Mouse (Mus musculus) heart, embryonic 14.5 days (tissue): ENCODE measurements around the gene Aph1a. TPM values are rescaled to one million over a fixed set of nuclear protein-coding genes. Genes with fewer than 3 reads are reported as not detected.

Experiments
- ATAC-seq: fragments of 200-750 bp; cut with Nextera tagmentation; 2 replicates; pipeline ENCODE4 v1.8.0; 2017; ENCODE audit warnings: low read depth, moderate TSS enrichment; ENCODE audit not compliant: insufficient number of reproducible peaks, insufficient read depth, low FRiP score
- H3K27ac ChIP-seq, 2 experiments: fragments of 200-500 bp in 1 of 2; fragments of 300-500 bp in 1 of 2; sonication (generic) in 1 of 2; replicated peaks in 1 of 2; 2 replicates each; pipeline ENCODE4 v1.5.1; 2012 to 2014; ENCODE audit warnings: low read depth in 2 of 2, low read length in 2 of 2, control low read depth in 1 of 2, mild to moderate bottlenecking in 1 of 2, mixed read lengths in 1 of 2; ENCODE audit not compliant: control insufficient read depth in 1 of 2, insufficient read depth in 1 of 2
- H3K27me3 ChIP-seq: fragments of 300-500 bp; sonication (generic); 2 replicates; pipeline ENCODE4 v1.6.1; 2014; ENCODE audit warnings: mild to moderate bottlenecking, low read length, control low read depth; ENCODE audit not compliant: control insufficient read depth, insufficient read depth
- H3K36me3 ChIP-seq: fragments of 300-500 bp; sonication (generic); 2 replicates; pipeline ENCODE4 v1.6.1; 2014; ENCODE audit warnings: mild to moderate bottlenecking, control low read depth, low read length, mixed read lengths; ENCODE audit not compliant: control insufficient read depth, insufficient read depth
- H3K4me1 ChIP-seq, 2 experiments: fragments of 200-500 bp in 1 of 2; fragments of 300-500 bp in 1 of 2; sonication (generic) in 1 of 2; 2 replicates each; pipeline ENCODE4 v1.6.1; 2012 to 2014; ENCODE audit warnings: low read length in 2 of 2, control low read depth in 1 of 2, mixed read lengths in 1 of 2; ENCODE audit not compliant: control insufficient read depth in 2 of 2, insufficient read depth in 2 of 2
- H3K4me2 ChIP-seq: fragments of 300-500 bp; sonication (generic); 2 replicates; pipeline ENCODE4 v1.6.1; 2014; ENCODE audit warnings: mild to moderate bottlenecking, low read length
- H3K4me3 ChIP-seq, 2 experiments: fragments of 200-500 bp in 1 of 2; fragments of 300-500 bp in 1 of 2; sonication (generic) in 1 of 2; 2 replicates each; pipeline ENCODE4 v1.5.1; 2012 to 2014; ENCODE audit warnings: low read length in 2 of 2, mild to moderate bottlenecking in 2 of 2, control low read depth in 1 of 2, low read depth in 1 of 2, moderate library complexity in 1 of 2; ENCODE audit not compliant: control insufficient read depth in 1 of 2, insufficient read depth in 1 of 2
- H3K9ac ChIP-seq: fragments of 300-500 bp; sonication (generic); 2 replicates; pipeline ENCODE4 v1.6.1; 2014; ENCODE audit warnings: mild to moderate bottlenecking, low read length
- H3K9me3 ChIP-seq: fragments of 300-500 bp; sonication (generic); 2 replicates; pipeline ENCODE4 v1.6.1; 2016; ENCODE audit warnings: low read length, control low read depth; ENCODE audit not compliant: control insufficient read depth
- WGBS: fragments of 180-500 bp; shearing (Covaris S2); extraction: QIAGEN DNeasy Blood & Tissue Kit; methylation state at CpG from one replicate; pipeline ENCODE4 v1.1.7; 2014; 5-methylcytosine and 5-hydroxymethylcytosine counted together
- polyA plus RNA-seq: library from polyadenylated mRNA; unstranded; fragments of >200 nt; fragmentation: Nextera tagmentation; extraction: Ambion mirVana; gene quantifications from 2 replicates; pipeline ENCODE4 v1.2.1, GENCODE M21; 2014

The Aph1a gene
- polyA plus RNA-seq, 1 experiment from 2014 or later, result 38.4 TPM

DNA sequence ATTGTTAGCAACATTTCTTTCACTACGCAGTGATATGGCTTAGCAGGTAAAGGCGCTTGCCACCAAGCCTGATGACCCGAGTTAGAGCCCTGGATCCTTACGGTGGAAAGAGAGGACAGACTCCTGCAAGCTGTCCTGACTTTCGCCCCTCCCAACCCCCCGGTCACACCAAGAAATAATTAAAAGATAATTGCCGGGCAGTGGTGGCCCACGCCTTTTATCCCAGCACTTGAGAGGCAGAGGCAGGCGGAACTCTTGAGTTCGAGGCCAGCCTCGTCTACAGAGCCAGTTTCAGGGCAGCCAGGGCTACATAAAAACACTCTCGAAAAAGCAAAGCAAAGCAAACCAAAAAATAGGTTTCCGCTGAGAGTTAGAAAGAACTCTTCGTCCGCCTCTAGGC is 22.8 kb upstream of the Aph1a start:
- H3K36me3 ChIP-seq, result peaks cover 45% of the 10 kb centered on the region
- WGBS, result 5% methylated on average over 15 of the region's 15 CpGs
- no peak for ATAC-seq

DNA sequence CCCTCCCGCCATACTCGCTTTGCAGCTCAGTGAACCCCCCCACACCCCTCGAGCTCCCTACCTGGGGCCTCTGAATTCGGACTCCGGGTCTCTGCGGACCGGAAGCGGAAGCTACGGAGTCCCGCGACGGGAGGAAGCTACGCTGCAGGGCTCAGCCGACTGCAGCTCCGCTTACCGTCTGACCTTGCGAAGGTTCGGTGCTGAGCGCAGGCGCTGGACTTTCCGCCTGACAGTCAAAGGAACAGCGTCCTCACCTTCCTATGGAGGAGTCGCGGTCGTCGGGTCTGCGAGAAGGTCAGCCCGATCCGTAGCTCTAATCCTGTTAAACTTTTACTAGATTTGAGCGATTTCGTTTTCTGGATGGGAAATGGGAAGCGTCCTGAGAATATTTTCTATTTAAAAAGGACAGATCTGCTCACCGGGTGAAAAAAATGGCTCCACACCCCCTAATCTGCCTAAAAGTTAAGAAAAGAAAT is 22.3 kb upstream of the Aph1a start, which contains the start of gene Mrps21:
Gene Mrps21, minus strand, starts transcription at position 128 of the 476 bp plus-strand sequence.
- H3K27ac ChIP-seq, result peak within 1 kb of the TSS; percentile 86 to 98
- no peaks in the 10 kb centered on the region for H3K27me3 ChIP-seq
- peak within 1 kb of the TSS; percentile 87 for H3K9ac ChIP-seq
- H3K4me3 ChIP-seq, result peak within 1 kb of the TSS; percentile 75 to 97
- H3K4me1 ChIP-seq, result peaks cover 0 to 11% of the 10 kb centered on the region in 2 experiments; a peak in 2 of 4 replicates
- ATAC-seq, result peak; percentile 89
- H3K4me2 ChIP-seq, result peak within 1 kb of the TSS; percentile 72
- H3K9me3 ChIP-seq, result no peaks in the 10 kb centered on the region
- peaks cover 42% of the 10 kb centered on the region for H3K36me3 ChIP-seq
- WGBS, result under 1% methylated on average over 33 of the region's 33 CpGs

More for the DNA sequence above, 22.8 kb upstream of the Aph1a start:
- Histone ChIP-seq H3K4me1 (peaks cover 0 to 11% of the 10 kb centered on the region in 2 experiments; a peak in 2 of 4 replicates), H3K9me3 (no peaks in the 10 kb centered on the region), H3K4me3 (peak overlapping the region; percentile 75 to 97), H3K27ac (peak overlapping the region; percentile 86 to 98), H3K27me3 (no peaks in the 10 kb centered on the region), H3K4me2 (peak overlapping the region; percentile 72), H3K9ac (peak overlapping the region; percentile 87)

- Histone ChIP-seq H3K4me1 (peaks cover 0 to 11% of the 10 kb centered on the region in 2 experiments; a peak in 2 of 4 replicates), H3K9me3 (no peaks in the 10 kb centered on the region), H3K4me3 (peak overlapping the region; percentile 75 to 97), H3K36me3 (peaks cover 38% of the 10 kb centered on the region), H3K27ac (peak overlapping the region in 1 of 2 experiments; percentile 86; a peak in 2 of 4 replicates), H3K4me2 (peak overlapping the region; percentile 72), H3K9ac (peak overlapping the region; percentile 87), H3K27me3 (no peaks in the 10 kb centered on the region)
- ATAC-seq, result no peak
- WGBS, result 61% methylated on average over 7 of the region's 7 CpGs
Measured at GRCm38 (mm10) chr3:95872048-95872447, 21.7 kb upstream of the Aph1a start.

- Histone ChIP-seq H3K9me3 (no peaks in the 10 kb centered on the region), H3K4me2 (no peak overlapping the region), H3K4me3 (no peak overlapping the region), H3K36me3 (peaks cover 13% of the 10 kb centered on the region), H3K27me3 (no peaks in the 10 kb centered on the region), H3K4me1 (peaks cover 5 to 8% of the 10 kb centered on the region in 2 experiments; a peak in 2 of 4 replicates), H3K27ac (no peak overlapping the region), H3K9ac (no peak overlapping the region)
- no peak for ATAC-seq
- 89% methylated on average over 4 of the region's 4 CpGs for WGBS
Measured at GRCm38 (mm10) chr3:95879063-95879462, 14.7 kb upstream of the Aph1a start.

- peak within 1 kb of the TSS; percentile 67 for H3K9ac ChIP-seq
- whole genome bisulfite sequencing, result under 1% methylated on average over 66 of the region's 66 CpGs
- H3K9me3 ChIP-seq, result no peaks in the 10 kb centered on the region
- peak within 1 kb of the TSS; percentile 93 for H3K4me2 ChIP-seq
- peak; percentile 98 for ATAC-seq
- no peaks in the 10 kb centered on the region for H3K27me3 ChIP-seq
- peak within 1 kb of the TSS; percentile 57 to 58 for H3K4me3 ChIP-seq
- peak within 1 kb of the TSS; percentile 43 to 57; a peak in 3 of 4 replicates for H3K27ac ChIP-seq
- peaks cover 18% of the 10 kb centered on the region for H3K36me3 ChIP-seq
- H3K4me1 ChIP-seq, result peaks cover 5 to 8% of the 10 kb centered on the region in 2 experiments; a peak in 2 of 4 replicates
Measured at GRCm38 (mm10) chr3:95881979-95882815, 11.6 kb upstream of the Aph1a start, which contains the start of gene Ciart. TSS of gene Ciart (minus strand) at chr3:95882251.

DNA sequence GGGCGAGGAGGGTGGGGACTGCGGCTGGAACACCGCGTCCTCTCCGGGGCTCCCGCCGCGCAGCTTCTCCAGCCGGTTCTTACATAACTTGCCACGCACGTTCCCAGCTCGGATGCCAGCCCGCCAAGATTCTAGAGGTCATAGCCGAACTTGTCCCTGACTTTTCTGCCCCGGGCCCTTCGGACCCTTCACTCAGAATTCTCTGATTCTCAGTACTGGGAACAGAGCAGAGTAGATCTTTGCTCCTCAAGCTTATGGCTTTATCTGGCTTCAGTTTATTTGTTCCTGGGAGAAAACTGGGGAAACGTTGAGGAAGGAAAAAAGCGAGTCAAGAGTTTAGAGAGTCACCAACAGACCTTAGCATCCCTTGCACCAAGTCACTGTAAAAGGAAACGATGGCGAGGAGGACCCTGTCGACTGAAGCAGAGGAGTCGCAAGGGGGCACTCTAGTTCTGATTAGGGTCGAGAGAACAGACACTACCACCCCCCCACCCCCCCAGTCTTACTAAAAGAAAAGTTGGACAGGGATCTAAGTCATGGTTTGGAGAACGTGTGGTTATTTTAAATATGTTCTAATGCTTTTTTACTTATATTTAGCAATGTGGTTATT is 10.8 kb upstream of the Aph1a start:
- no peak for ATAC-seq
- H3K36me3 ChIP-seq, result peaks cover 24% of the 10 kb centered on the region
- H3K9ac ChIP-seq, result peak overlapping the region; percentile 65
- peak overlapping the region; percentile 43 to 58 for H3K4me3 ChIP-seq
- peaks cover 5 to 8% of the 10 kb centered on the region in 2 experiments; a peak in 2 of 4 replicates for H3K4me1 ChIP-seq
- H3K9me3 ChIP-seq, result no peaks in the 10 kb centered on the region
- WGBS, result 2% methylated on average over 24 of the region's 24 CpGs
- H3K27me3 ChIP-seq, result no peaks in the 10 kb centered on the region
- H3K27ac ChIP-seq, result peak overlapping the region; percentile 43 to 57; a peak in 3 of 4 replicates
- peak overlapping the region; percentile 93 for H3K4me2 ChIP-seq

DNA sequence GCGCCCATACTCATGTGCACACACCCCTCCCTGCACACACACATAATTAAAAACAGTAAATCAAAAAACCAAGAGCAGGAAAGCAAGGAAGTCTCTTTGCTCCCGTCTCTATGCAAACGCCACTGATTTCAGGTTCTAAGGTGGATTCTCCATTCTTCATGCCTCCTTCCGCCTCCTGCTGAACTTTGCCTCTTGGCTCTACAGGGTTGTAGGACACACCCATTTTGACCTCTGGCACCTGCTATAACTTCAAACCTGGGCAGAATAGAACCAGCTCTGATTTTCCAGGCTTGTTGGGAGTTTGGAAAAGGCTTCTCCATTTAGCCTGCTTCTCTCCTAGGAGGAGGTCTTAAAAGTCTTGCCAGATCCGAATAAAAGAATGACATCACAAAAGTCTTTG is 9.4 kb upstream of the Aph1a start:
- no peak for ATAC-seq
- Histone ChIP-seq H3K27me3 (no peaks in the 10 kb centered on the region), H3K4me1 (peaks cover 5 to 8% of the 10 kb centered on the region in 2 experiments; a peak in 2 of 4 replicates), H3K36me3 (peaks cover 31% of the 10 kb centered on the region), H3K9ac (no peak overlapping the region), H3K4me2 (no peak overlapping the region), H3K27ac (no peak overlapping the region), H3K4me3 (no peak overlapping the region), H3K9me3 (no peaks in the 10 kb centered on the region)
- 92% methylated on average over 5 of the region's 5 CpGs for WGBS
